Mouse (Mus musculus): ENCODE results near the gene Ifi205. TPM values are rescaled to one million over a fixed set of nuclear protein-coding genes. Genes with fewer than 3 reads are reported as not detected.

The Ifi205 gene
- total RNA-seq, 2 experiments from 2014 or later: 3.7 to 11.7 TPM

DNA sequence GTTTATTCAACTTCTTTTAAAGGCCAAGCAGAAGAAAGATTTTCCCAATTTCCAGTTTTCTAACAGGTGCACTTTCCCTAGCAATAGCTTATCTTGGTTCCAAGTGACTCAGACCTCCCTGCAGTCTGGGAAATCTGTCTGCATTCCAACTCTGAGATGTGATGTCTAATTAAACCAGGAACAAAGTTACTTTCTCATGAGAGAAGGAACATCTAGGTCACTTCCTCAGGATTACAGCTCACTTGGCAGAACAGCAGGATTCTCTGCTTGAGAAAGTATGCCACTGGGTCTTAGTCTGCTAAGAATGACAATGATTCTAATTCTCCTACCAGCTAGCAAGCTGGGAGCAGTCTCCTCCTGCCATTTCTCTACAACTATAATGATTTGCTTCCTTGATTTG lies 58.5 kb downstream of the Ifi205 start:
- DNase-seq: no peak

Other genes with a start within 250 kb of the Ifi205 start
- gene Ifi211, start 118.8 kb downstream of the Ifi205 start, total RNA-seq (2021): 1 to 10 TPM; 1.5 to 3.0 TPM
- 1 to 10 TPM; 3.8 to 4.6 TPM for gene Mndal, start 89.3 kb downstream of the Ifi205 start, total RNA-seq (2021)
- 1 to 10 TPM; 4.0 to 5.2 TPM for gene Ifi203, start 89.1 kb downstream of the Ifi205 start, total RNA-seq (2021)
- gene Ifi202b, start 49.1 kb downstream of the Ifi205 start, total RNA-seq (2021): not detected
- not detected for gene Olfr433, start 8.9 kb upstream of the Ifi205 start, total RNA-seq (2021)
- gene Olfr432, start 17.4 kb upstream of the Ifi205 start, total RNA-seq (2021): not detected
- gene Olfr430, start 34.8 kb upstream of the Ifi205 start, total RNA-seq (2021): not detected
- not detected for gene Olfr429, start 52.5 kb upstream of the Ifi205 start, total RNA-seq (2021)
- not detected for gene Olfr427, start 65.1 kb upstream of the Ifi205 start, total RNA-seq (2021)
- gene Olfr231, start 89.4 kb upstream of the Ifi205 start, total RNA-seq (2021): not detected
- gene Olfr424, start 99.7 kb upstream of the Ifi205 start, total RNA-seq (2021): not detected
- gene Olfr420, start 123.8 kb upstream of the Ifi205 start, total RNA-seq (2021): not detected
- under 1 TPM; 0.08 to 0.67 TPM for gene Spta1, start 141.0 kb upstream of the Ifi205 start, total RNA-seq (2021)
- not detected for gene Olfr419, start 220.3 kb upstream of the Ifi205 start, total RNA-seq (2021)

All from gastrocnemius, postnatal 25 days (tissue).